Mouse (Mus musculus) kidney, postnatal 10 days (tissue): ENCODE results near the gene Trim17.

ENCODE experiments used
- DNase-seq: peaks from one replicate; pipeline ENCODE4 v3.0.0; 2021; ENCODE audit warnings: mixed read lengths

The Trim17 gene

GRCm38 (mm10) chr11:58995061-58995806 is 40.7 kb downstream of the Trim17 start:
- no peak for DNase-seq

DNA sequence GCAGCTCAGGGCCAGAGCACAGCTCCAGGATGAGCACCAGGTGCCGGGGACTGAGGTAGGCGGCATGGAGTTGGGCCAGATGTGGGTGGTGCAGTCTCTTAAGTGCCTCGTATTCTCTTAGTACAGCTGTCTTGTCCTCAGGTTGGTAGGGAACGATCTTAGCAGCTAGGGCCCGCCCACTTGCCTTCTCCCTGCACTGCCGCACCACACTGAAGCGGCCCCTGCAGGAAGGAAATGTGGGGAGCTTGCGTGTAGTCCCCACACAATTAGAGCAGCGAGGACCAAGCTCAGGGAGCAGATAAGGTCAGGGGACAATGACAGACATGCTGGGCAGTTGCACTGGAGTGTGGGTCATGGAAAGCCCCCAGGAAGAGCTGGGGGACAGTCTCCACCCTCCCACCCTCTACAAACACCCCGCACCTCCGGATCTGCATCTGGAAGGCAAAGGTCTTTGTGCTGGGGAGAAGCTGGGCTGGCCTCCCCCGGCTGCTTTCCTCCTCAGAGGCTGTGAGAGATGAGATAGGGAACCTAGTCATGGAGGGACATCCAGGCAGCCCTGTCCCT is 41.4 kb downstream of the Trim17 start:
- no peak for DNase-seq

- no peak for DNase-seq
Measured at GRCm38 (mm10) chr11:58997541-58997940, 43.1 kb downstream of the Trim17 start.

DNA sequence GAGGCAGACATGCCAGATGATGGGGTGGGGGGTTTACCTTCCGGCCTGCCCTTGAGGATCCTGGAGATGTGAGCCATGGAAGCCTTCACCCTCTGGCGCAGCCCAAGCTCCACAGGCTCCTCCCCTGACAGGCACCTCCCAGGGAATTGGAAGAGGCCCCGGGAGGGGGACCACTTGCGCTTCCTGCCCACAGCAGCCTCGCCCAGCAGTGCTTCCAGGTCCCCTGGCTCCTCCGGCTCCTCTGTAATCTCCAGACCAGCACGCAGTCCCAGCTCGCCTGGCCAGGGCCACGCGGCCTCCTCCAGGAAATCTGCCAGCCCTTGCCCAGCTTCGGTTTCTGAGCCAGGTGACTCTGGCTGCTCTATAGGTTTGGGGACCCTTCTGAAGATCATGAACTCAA is 44.7 kb downstream of the Trim17 start:
- peak; percentile 26 for DNase-seq

DNA sequence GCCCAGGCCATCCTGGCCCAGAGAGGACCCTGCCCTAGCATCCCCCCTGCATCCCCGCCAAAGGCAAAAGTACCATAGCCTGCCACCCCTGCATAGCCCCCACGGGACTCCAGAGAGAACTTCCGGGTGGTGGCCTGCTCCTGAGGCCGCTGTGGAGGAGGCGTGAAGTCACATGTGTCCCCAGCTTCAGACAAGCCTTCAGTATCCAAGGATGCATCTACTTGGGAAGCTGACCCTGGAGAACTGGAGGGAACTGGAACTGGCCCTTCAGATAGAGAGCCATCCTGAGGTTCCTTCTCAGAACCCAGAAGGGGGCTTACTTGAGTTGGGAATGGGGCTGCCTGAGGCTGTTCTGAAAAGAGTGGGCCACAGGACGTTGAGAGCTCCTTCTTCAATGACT is 45.3 kb downstream of the Trim17 start:
- no peak for DNase-seq

DNA sequence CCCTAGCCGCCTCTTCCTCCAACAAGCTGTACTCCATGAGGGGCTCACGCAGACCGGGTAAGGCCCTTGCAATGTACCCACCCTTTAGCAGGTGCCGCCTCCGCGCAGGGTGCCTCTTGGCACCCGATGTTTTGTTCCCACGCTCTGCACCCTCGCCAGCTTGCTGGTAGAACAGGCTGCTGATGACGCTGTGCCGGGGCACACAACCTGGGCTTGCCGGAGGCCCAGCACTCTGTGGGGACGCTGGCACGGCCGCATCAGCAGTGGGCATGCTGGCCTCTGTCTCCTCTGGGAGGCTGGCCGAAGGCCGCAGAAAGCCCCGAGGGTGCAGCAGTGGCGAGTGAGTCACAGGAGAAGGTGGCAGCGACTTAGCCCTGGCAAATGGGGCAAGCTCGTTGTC is 46.1 kb downstream of the Trim17 start:
- DNase-seq: no peak

DNA sequence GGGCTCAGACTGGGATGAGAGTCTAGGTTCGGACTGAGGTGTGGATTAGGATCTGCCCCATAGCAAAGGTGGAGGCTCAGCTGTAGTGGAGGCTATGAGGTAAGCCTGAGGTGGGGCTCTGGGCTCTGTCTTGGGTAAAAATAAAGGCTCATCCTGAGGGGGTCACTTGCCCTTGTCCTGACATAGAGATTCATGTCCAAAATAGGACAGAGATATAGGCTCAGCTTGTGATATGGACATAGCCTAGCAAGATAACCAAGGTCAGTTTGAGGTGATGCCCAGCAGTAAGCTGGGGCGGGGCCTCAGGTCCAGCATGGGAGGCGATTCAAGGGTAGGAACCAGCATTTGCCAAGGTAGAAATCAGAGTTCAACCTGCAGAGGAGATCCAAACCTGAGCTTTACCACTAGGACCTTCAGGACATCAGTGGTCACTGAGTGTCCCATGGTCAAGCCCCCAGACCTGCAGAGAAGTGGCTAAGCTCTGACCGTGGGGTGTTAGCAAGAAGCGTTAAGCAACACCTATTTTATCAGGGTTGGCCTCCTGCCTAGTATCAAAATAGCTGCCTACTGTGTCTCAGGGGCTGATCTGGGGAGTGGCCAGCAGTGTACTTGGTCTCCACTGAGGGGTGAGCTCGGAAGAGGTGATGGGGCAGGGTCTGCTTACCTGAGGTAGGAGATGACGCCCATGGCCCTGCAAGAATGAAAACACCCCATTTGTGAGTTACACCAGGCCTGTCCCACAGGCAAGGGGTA is 48.0 kb downstream of the Trim17 start:
- DNase-seq: no peak

DNA sequence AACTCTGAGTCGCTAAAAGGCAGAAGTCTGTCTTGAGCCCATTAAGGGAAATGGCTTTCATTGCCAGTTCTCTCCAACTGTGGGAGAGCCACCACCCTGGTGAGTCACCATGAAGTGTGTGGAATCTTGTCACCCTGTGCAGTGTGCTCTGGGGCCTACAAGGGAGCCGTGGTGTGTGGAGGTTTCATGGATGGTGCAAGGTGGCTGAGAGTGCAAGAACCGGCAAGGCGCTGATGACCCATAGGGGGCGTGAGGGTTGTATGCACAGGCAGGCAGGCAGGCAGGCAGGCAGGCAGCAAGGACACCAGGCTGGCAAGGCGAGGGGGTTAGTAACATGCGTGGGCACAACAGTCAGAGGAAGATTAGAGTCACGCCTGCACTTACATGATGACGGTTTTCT is 60.6 kb downstream of the Trim17 start:
- peak; percentile 59 for DNase-seq
